Mouse (Mus musculus) megakaryocyte, embryonic 14.5 days (primary cell): ENCODE data around the gene Ttc29.

Source experiments
- FLI1 ChIP-seq: IDR thresholded peaks from 2 replicates; pipeline ENCODE4 v1.6.1; 2012; ENCODE audit warnings: low read length, inconsistent platforms, mixed read lengths
- GATA1 ChIP-seq: IDR thresholded peaks from 3 replicates; pipeline ENCODE4 v1.6.1; 2012; ENCODE audit warnings: mixed read lengths, low read length, inconsistent platforms, borderline replicate concordance

DNA sequence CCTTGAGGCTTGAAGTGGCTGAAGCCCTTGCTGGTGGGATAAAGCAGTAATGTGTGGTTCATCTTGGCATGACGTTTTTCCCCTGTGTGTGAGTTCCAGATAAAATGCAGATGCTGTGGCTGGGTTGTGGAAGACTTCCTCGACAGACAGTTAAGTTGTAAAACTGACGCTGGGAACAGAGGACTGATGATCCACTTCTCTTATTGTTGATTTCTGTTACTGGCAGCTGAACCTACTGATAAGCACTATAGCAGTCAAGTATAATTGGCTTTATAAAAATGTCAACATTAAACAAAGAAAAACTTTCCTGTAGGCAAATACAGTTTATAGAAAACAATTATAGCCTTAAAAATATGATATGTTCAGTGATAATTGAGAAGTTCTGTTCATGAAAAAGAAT lies 2.7 kb upstream of the Ttc29 start:
- TF ChIP-seq GATA1 (no peak), FLI1 (no peak)
